Mouse (Mus musculus) megakaryocyte-erythroid progenitor cell, adult 5-6 weeks (primary cell): ENCODE data around the gene Dcaf15. TPM values are rescaled to one million over a fixed set of nuclear protein-coding genes. Genes with fewer than 3 reads are reported as not detected.

Experiments
- ATAC-seq: replicated peaks from 2 replicates; pipeline ENCODE4 v1.8.0; 2016; ENCODE audit warnings: mild to moderate bottlenecking, inconsistent platforms; ENCODE audit not compliant: severe bottlenecking, poor library complexity, low FRiP score, low TSS enrichment
- total RNA-seq, 2 experiments: library from RNA; stranded (forward) in 1 of 2; stranded (reverse) in 1 of 2; fragments of 200-1000, 215-1000 nt in 1 of 2; fragments of >200 nt in 1 of 2; fragmentation: Nextera tagmentation in 1 of 2; gene quantifications; 2 replicates each; pipeline ENCODE4 v1.2.3; 2014 to 2017

Gene Dcaf15
- total RNA-seq (2014; fragmentation: Nextera tagmentation) = 27.0 and 27.3 TPM in 2 replicates
- total RNA-seq (2017) = 14.1 and 16.3 TPM in 2 replicates

DNA sequence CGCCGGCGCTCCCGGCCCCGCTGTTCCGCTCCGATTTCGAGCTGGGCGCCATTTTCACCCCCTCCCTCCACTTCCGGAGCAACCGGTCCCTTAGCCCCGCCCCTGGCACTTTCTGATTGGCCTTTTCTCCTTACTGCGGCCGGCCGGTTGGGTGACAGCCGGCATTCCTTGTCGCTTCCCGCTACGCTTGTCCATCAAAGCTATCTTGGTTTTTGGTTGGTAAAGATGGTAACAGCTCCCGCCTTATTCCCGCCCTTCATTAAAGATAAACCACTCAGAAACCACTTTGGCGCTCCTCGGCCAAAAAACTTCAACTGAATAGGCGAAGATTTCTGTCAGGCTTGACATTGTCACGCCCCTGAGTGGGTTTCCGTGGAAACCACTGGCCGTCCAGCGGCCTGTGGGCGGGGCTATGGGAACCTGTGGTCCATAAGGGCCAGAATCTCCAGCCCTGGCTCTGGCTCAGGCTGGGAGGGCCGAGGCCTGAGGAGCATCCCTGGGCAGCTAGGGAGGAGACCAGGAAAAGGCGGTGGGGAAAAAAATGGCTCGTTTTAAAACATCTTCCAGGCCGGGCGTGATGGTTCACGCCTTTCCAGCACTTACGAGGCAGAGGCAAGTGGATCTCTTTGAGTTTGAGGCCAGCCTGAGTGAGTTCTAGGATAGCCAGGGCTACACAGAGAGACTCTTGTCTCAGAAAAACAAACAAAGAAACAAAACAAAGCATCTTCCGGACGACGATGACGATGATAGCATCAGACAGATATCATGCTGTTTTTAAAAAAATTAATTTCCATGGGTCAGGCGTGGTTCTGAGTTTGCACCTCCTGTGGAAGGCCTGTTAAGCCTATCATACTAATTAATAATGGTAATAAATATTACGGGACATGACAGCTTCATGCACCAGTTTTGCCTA, at the start of gene Dcaf15:
TSS of gene Dcaf15 (minus strand) at position 72 of the 913 bp plus-strand sequence.
- ATAC-seq = peak; percentile 98

DNA sequence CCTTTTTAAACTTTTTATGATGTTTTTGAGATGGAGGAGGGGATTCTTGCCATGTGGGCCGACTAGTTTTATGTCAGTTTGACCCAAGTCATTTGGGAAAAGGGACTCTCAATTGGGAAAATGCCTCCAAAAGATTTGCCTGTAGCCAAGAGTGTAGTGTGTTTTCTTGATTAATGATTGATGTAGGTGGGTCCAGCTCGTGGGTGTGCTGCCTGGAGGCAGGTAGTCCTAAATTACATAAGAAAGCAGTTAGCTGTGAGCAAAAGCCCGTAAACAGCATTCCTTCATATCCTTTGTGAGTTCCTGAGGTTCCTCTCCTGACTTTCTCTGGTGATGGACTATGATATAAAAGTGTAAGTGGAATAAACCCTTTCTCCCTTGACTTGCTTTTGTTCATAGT, 44.6 kb upstream of the Dcaf15 start:
- no peak for ATAC-seq

DNA sequence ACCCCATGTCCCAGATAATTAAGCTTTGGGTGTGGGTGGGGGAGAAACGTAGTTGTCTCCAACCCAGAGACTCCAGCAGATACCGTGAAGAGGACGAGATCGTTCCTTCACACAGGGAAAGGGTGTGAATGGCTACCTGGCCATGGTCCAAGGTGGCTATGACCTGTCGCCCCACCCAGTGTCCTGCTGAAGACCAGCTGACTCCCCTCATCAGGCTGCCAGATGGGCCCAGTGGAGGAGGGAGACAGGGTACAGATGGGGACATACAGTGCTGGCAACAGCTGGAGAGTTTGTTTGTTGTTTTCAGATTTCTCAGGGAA, 43.9 kb upstream of the Dcaf15 start:
- ATAC-seq = no peak

DNA sequence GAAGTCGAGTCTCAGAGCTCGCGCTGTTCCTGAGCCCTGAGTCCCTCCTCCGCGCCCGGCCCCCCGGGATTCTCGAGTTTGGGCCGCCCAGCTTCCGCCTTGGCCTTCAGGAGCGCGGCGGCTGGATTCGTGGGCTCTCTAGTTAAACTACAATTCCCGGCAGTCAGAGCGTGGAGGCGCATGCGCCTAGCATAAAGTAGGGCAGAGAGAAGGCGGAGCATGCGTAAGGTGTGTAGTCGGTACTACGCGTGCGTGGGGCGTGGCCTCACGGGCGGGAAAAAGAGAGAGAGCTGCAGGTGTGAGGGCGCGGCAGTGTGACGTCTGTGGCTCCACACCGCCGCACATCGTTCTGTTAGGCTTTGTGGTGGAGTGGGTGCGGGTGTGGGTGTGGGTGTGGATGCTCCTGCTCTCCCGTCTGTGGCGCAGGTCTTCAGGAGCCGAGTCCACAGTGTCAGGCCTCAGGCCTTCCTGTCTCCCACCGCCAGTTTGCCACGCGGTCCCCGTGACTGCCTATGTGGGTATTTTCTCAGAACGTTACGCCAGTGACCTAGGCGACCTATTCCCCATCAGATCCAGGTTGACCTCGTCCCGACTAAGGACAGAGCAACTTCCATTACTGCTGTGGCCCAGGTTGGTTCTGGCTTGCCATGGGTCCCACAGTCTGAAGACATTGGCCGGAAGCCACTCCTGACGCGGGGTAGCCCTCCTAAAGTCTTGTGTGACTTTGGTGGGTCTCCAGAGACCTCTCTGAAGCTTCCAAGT, 43.4 kb upstream of the Dcaf15 start, which contains the start of the genes Cc2d1a and 4930432K21Rik:
TSS of gene Cc2d1a (minus strand) at position 168 of the 762 bp plus-strand sequence.
TSS of gene 4930432K21Rik (plus strand) at position 257 of the 762 bp plus-strand sequence.
- ATAC-seq = peak; percentile 91

DNA sequence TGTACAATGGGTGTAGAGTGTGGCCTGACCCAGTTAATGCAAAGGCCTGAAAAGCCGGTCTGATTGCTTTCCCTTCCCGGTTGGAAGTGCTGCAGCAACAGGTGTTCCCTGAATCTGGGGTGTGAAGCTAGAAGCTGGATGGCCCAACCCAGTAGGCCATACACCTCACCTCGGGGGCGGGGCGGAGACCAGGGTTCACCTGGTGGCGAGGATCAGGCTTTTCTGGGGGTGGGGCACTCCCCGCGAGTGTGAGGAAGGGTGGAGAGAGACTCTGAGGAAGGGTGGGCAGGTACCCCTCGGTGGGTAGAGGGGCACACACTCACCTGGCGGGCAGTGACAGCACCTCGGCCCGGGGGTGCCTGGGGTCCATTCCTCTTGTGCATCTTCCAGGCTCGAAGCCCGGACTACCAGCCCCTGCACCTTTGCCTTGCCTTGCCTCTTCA, 42.8 kb upstream of the Dcaf15 start:
- ATAC-seq = peak; percentile 22

DNA sequence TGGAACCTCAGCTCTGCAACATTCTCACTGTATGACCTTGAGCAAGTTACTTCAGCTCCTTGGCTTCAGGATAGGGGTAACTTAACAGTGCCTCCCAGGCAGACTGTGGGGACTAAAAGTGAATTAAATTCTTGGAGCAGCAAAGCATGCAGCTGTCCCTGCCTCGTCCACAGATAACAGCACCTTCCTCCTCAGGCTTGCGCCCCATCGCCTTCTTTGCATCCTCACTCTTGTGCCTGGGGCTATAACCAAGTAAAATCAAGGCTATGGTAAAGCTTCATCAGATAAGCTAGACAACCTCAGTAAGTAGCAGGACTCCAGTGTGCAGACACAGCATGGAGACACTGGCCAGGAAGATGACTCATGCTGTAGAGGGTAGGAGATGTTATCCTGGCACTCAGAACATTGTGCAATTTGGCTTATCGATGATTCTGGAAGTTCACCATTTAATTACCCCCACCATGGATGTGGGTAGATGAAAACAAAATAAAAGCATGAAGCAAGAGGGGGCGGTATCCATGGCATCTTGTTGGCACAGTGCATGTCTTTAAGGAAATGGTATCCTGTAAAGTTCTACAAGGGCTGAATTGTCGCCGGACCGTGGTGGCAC, 40.2 kb upstream of the Dcaf15 start:
- no peak for ATAC-seq

DNA sequence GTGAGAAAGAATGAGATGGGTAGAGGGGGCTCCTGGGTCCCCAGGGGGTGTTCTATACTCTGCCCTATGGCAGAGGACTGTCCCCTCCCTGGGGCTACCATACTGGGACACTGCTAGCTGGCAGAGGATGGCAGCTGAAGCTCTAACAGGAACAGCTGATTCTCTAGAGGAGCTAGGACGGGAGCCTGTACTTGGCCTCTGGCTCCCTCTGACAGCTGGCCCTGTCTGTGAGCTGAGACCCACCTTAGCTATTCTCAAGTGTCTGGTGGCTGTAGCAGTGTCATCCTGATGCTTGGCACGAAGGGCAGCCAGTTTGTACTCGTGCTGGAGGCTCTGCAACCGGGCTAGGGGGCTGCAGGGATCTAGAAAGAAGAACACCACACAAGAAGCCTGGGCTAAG, 36.3 kb upstream of the Dcaf15 start:
- no peak for ATAC-seq

DNA sequence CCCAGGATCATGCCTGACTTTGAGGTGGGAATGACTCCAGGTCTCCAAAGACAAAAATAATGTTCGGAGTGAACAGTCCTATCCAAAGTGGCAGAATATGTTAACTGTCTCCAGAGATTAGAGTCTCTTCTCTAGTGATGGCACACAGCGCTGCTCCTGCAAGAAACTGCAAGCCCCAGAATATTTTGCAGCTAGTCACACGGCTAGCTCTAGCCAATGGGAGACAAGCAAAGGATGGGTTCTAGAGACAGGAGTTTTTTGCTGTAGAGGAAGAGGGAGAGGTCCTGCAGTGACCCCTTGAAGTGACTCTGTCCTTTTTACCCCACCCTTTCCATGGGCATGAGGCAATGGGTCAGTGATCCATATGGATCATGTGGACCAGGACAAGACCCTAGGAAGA, 33.3 kb upstream of the Dcaf15 start:
- no peak for ATAC-seq

DNA sequence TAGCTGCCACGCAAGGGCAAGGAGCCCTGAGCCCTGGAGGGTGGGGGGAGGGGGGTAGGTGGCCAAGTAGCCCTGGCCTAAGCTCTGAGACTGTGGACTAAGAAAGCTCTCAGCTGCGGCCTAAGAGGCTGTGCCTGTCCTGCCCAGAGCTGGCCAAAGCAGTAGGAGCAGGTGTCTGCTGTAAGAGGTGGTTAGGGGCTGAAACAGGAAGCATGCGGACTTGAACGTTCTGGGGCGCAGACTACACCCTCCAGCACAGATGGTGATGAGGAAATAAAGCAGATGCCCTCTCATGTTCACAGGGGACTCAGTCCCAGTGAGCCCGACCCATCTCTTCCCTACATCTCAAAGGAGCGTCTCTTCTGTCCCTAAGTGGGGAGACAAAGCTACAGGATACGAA, 27.7 kb upstream of the Dcaf15 start:
- ATAC-seq = no peak

DNA sequence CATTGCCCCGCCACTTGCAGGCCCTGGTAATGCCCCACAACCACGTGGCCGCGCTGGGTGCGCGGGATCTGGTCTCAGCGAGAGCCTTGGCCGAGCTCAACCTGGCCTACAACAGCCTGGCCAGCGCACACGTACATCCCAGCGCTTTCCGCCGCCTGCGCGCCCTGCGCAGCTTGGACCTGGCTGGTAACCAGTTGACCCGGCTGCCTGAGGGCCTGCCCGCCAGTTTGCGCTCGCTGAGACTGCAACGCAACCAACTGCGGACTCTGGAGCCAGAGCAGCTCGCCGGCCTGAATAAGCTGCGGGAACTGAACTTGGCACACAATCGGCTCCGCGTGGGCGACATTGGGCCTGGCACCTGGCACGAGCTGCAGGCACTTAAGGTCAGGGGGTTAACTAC, 26.2 kb upstream of the Dcaf15 start:
- no peak for ATAC-seq

DNA sequence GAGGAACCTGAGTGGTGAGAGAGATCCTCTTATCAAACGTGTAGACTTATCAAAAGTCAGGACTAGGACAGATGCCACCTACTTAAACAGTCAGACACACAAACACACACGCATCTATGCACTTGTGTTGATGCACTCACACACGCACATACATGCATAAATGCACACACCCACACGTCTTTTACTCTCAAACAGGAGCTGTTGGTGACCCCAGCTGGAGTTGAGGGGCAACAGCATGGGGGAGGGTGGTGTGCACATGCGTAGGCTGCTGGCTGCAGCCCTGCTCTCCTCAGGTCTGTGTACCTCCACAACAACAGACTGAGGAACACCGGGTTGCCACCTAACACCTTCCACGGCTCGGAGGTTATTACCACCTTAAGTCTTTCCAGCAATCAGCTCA, 23.7 kb upstream of the Dcaf15 start:
- peak; percentile 20; the same call in 1 of the 2 replicates for ATAC-seq

DNA sequence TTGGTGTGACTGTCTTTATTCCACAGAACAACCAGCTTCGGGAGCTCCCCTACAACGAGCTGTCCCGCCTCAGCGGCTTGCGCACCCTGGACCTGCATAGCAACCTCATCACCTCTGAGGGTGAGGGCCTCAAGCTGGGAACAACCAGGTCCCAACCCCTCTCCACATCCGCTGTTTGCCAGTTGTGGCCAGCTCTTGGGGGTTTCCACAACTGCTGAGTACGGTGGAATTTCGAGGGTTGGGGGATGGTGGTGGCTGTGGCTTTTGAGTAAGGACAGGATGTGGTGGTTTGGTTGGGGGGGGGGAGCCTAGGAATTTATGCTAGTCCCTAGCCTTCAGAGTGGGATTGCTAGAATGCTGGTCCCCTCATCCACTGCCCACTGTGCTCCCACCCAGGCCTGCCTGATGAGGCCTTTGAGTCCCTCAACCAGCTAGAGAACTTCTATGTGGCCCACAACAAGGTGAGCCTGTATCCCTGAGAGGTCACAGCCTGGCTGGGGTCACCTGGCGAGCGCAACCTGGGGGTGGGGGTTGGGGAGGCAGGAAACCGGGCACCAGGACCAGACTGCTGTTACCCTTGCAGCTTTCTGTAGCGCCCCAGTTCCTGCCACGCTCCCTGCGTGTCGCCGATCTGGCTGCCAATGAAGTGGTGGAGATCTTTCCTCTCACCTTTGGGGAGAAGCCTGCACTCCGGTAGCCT, 22.8 kb upstream of the Dcaf15 start:
- no peak for ATAC-seq

DNA sequence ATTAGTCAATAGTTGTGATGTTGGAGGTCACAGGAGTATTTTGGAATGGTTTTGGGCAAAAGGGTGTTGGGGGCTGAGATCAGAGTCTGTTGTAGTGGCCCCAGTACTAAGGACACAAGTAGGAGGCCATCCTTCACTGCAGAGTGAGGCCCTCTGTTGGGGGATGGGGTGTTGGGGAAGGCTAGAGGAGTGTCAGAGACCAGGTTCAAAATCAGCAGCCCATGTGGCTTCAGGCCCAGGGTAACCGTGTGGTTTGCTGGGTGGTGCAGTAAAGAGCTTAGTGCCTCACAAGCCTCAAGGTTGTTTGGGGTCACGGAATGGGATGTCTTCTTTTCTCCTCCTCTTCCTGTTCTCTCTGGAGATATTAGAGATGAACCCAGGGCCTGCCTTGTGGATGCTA, 22.2 kb upstream of the Dcaf15 start:
- ATAC-seq = 0 out of 2 replicates have a peak, but pooled peaks have one; percentile 20

DNA sequence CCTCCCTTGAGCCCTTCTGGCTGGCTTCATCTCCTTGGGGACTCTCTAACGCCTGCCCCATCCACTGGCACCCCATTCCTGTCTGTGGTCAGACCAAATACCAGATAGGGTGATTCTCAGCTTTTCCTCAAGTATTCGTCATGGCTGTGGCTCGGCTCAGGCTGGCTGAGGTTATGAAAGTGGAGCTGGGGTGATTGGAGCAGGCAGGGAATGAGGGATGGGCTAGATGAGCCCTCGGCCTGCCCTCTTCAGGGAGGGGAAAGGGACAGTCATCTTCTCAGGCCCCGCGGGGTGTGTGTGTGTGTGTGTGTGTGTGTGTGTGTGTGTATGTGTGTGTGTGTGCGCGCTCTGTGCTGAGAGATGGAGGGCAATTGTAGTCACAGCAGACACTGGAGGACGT, 21.1 kb upstream of the Dcaf15 start, which contains the start of gene Podnl1:
TSS of gene Podnl1 (plus strand) at position 334 of the 400 bp plus-strand sequence.
- no peak for ATAC-seq

DNA sequence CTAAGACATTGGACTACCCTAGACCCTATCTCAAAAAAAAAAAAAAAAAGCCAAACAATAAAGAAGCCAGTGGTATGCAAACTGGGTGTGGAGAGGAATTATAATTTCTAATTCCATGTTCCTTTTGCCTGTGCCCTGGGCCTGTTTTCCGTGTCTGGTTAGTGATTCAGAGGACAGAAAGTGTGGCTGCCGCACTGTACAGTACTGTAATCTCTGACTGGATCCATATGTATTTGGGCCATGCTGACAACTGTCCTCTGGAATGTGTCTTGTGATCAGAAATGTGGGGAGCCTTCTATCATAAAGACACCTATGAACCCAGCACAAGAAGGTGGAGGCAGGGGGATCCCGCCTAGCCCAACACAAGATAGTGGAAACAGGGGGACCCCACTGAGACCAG, 17.6 kb upstream of the Dcaf15 start:
- ATAC-seq = no peak

DNA sequence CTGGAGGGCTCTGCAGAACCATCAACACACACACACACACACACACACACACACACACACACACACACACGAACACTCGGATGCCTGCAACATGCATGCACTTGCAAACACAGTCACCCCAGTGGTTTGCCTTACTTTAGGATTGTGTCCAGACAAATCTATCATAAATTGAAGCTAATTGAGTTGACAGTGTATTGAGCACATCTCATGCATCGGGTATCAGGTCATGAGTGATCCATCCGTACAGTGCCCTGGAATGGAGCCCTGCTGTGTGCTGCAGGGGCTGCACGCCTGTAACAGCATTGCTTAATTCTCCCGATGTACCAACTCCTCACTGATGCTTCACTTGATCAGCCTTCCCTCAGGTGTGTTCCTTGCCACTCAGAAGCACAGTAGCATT, 11.1 kb upstream of the Dcaf15 start:
- ATAC-seq = no peak

DNA sequence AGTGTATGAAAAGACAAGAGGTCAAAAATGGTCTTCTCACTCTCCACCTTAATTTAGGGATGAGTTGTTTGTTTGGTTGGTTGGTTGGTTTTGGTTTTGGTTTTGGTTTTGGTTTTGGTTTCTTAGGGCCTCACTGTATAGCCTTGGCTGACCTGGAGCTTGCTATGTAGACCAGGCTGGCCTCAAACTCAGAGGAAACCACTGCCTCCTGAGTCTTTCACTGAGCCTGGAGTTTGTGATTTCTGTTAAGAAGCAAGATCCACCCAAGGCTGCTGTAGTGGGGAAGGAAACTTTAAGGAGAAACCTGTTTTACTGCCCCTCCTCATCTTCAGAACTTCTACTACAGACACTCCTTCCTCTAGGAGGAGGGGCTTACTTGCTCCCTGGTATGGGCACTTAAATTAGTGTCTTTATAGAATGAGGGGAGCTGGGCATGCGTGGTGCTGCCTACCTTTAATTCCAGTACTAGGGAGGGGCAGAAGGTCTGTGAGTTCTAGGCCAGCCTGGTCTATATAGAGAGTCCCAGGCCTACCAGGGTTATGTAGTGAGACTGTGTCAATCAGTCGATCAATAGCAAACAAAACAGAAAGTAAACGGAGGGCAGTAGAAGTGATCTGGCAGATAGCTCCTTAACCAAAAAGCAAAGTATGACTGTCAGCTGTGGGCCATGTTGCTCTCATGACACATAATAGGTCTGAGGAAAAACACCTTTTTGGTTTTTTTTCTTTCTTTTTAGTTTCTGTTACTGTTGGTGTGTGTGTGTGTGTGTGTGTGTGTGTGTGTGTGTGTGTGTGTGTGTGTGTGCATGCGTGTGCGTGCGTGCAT, 1.9 kb upstream of the Dcaf15 start:
- ATAC-seq = no peak

DNA sequence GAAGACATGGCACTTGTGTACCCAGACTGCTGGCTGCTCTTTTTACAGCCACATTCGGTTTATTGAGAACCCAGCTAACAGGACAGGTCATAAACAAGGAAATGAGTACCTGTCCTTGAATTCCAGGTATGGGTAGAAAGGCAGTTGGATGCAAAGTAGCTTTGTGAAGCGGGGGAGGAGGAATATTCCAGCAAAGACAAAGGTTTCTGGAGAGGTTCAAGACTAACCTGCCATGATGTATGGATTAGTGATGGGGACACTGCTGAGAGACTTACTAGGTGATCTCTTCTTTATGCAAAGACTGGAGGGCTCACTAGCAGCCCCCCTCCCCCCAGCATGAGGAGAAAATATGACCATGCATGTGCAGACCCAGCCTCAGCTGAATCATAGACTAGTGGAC, 1.1 kb upstream of the Dcaf15 start:
- ATAC-seq = no peak

DNA sequence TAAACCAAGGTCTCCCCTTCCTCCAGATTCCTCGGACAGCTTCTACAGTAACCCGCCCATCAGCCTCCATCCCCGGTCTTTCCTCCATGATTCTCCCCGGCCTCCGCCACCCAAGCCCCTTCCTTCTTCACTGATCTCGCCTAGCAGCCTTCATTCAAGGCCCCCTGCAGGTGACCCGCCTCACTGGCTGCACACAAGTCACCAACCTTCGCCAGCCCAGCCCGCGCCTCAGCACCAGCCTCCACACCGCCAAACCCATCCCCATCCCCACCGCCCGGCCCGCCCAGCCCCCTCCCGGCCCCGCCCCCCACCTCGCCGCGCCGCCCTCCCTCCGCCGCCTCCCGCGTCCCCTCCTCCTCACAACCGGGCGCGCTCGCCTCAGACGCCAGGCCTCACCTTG, 347 bp downstream of the Dcaf15 start:
- ATAC-seq = peak; percentile 56
